Mouse (Mus musculus): Measurements from ENCODE around the gene Fstl3.

Fstl3 gene

GRCm38 (mm10) chr10:79817111-79817510 is 40.0 kb downstream of the Fstl3 start:
- no peak for DNase-seq

DNA sequence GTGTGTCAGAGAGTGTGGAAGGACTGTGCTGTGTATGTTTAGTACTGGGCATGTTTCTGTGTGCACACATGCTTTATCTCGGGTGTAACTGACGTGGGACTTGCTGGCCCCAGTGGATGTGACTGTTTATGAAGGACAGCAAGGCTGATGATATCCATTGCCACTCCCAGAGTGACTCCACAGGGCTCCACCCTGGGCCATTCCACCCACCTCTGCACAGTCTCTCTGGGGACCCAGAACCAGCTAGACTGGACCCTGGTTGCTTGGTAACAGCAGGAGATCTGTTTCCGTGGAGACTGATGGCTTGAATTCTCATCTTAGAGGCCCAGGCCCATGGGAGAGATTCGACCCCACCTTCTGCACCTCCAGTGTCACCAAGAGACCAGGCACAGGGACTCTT is 41.2 kb downstream of the Fstl3 start:
- no peak for DNase-seq

- no peak for DNase-seq
These were observed 42.5 kb downstream of the Fstl3 start for GRCm38 (mm10) chr10:79819606-79820005.

DNA sequence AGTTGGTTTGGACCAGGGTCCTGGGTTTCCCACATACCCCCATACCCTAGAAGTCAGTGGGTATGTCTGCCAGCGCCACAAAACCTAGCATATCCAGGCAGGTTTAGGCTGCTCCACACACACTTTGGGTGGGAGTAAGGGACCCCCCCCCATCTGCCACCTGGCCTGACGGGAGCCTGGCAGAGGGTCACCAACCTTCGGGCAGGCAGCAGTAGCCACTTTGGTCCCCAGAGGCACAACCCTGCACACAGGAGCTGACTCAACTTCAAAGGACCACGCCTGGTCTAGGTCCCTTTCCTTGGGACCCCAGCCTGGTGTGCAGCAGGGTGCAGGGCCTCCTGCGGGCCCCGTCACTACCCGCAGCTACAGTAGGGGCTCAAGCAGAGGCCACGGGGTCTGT is 43.2 kb downstream of the Fstl3 start:
- no peak for DNase-seq

GRCm38 (mm10) chr10:79820782-79821181 is 43.7 kb downstream of the Fstl3 start, which contains the start of gene Misp:
Gene Misp, plus strand, starts transcription at chr10:79820989.
- DNase-seq, result no peak

DNA sequence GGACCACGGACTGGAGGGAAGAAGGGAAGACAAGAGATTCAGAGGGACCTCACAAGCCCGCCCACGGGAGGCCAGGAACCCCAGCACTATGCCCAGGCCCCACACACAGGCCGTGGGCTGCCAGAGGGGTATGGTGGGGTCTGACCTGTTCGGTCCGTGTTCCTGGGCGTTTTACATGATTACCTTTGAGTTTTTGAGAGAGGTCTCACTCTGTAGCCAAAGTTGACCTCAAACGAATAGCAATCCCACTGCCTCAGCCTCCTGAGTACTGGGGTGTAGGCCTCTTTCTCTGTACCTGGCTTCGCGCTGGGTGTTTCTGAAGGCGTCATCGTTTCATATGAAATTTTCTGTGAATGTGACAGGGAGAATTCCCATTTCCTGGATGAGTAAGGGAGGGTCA is 44.7 kb downstream of the Fstl3 start:
- DNase-seq, result no peak

GRCm38 (mm10) chr10:79822372-79822771 is 45.3 kb downstream of the Fstl3 start:
- DNase-seq, result no peak

DNA sequence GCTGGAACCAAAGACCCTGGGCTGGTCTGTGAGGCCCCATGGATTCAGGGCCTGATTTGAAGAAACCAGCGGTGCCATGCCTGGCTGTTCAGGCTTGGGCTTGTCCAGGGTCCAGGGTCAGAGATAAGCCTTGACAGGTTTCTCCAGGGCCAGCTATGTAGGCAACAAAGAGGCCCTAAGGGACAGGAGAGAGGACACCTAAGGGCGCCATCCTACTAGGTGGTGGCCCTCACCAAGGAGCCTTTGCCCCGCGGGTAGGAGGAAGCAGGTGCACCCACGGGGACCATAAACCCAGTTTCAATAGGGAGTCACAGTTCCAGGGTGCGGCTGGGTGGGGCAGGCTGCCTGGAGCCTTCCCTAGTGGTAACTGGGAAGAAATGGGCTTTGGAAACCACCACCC is 45.9 kb downstream of the Fstl3 start:
- no peak for DNase-seq

DNA sequence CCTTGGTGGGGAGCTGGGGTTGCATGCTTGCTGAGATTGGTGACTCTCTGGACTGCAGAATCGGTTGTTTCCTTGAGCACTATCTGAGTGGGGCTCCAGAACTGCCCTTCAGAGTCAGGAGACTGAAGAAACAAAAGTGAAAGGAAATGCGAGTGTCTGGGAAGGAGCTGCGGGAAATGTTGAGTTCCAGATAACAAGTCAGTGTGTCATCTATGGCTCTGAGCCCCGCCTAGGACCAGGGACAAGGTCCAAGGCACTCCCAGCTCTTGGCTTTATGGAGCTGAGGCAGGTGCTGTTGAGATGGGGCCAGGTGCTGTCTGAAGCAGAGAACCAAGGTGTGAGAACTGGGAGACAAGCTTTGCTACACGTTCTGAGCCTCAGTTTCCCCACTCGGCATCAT is 47.3 kb downstream of the Fstl3 start:
- DNase-seq, result no peak

DNA sequence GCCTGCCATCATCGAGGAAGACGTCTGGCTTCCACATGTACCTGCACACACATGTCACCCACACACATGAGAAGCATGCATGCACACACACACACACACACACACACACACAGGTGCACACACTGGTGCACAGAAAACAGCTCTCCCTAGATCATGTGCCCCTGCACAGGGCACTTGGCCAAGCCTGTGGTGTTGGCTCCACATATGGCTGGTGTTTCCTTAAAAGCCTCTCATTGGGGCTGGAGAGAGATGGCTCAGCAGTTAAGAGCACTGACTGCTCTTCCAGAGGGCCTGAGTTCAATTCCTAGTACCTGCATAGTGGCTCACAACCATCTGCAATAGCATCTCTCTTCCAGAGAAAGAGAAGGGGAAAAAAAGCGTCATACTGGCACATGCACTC is 54.5 kb downstream of the Fstl3 start:
- no peak for DNase-seq
